Mouse (Mus musculus): Measurements from ENCODE around the gene Crybg2. TPM values are rescaled to one million over a fixed set of nuclear protein-coding genes. Genes with fewer than 3 reads are reported as not detected.

The Crybg2 gene
- total RNA-seq, 2 experiments from 2014 or later = 2.7 to 3.0 TPM

GRCm38 (mm10) chr4:134065431-134066004, 4.9 kb downstream of the Crybg2 start:
- TF ChIP-seq CTCF (conservative IDR thresholded peaks at IDR 0.05) = no peak
- H3K27ac ChIP-seq = no peak overlapping the region
- no peak overlapping the region for H3K4me3 ChIP-seq
- no peak for DNase-seq (ENCODE audit: low spot score in 2 of 2)

GRCm38 (mm10) chr4:134067383-134067782, 6.8 kb downstream of the Crybg2 start:
- TF ChIP-seq CTCF (conservative IDR thresholded peaks at IDR 0.05) = no peak
- Histone ChIP-seq H3K4me3 (no peak overlapping the region), H3K27ac (no peak overlapping the region)
- DNase-seq (ENCODE audit: low spot score in 2 of 2) = no peak

- no peak for DNase-seq (ENCODE audit: low spot score in 2 of 2)
- Histone ChIP-seq H3K4me3 (no peak overlapping the region), H3K27ac (no peak overlapping the region)
- no peak for TF ChIP-seq CTCF (conservative IDR thresholded peaks at IDR 0.05)
Measured at GRCm38 (mm10) chr4:134067833-134068544, 7.4 kb downstream of the Crybg2 start.

GRCm38 (mm10) chr4:134068793-134069580, 8.4 kb downstream of the Crybg2 start:
- Histone ChIP-seq H3K4me3 (no peak overlapping the region), H3K27ac (no peak overlapping the region)
- DNase-seq (ENCODE audit: low spot score in 2 of 2) = no peak
- no peak for TF ChIP-seq CTCF (conservative IDR thresholded peaks at IDR 0.05)

- TF ChIP-seq CTCF (conservative IDR thresholded peaks at IDR 0.05) = peak; percentile 73
- no peak overlapping the region for H3K4me3 ChIP-seq
- peak in 1 of 2 experiments; percentile 32 for DNase-seq (ENCODE audit: low spot score in 2 of 2)
- H3K27ac ChIP-seq = no peak overlapping the region
Measured at GRCm38 (mm10) chr4:134078694-134079093, 18.1 kb downstream of the Crybg2 start.

- DNase-seq (ENCODE audit: low spot score in 2 of 2) = no peak
- no peak overlapping the region for H3K4me3 ChIP-seq
- no peak for TF ChIP-seq CTCF (conservative IDR thresholded peaks at IDR 0.05)
- H3K27ac ChIP-seq = no peak overlapping the region
Measured at GRCm38 (mm10) chr4:134080674-134081073, 20.1 kb downstream of the Crybg2 start.

GRCm38 (mm10) chr4:134081730-134082386, 21.2 kb downstream of the Crybg2 start:
- peak; percentile 37 to 45 for DNase-seq (ENCODE audit: low spot score in 2 of 2)
- TF ChIP-seq CTCF (conservative IDR thresholded peaks at IDR 0.05) = no peak
- H3K4me3 ChIP-seq = peak overlapping the region; percentile 59
- H3K27ac ChIP-seq = no peak overlapping the region

- H3K4me3 ChIP-seq = peak overlapping the region; percentile 59
- no peak for DNase-seq (ENCODE audit: low spot score in 2 of 2)
- TF ChIP-seq CTCF (conservative IDR thresholded peaks at IDR 0.05) = no peak
- H3K27ac ChIP-seq = no peak overlapping the region
Measured at GRCm38 (mm10) chr4:134082460-134082859, 21.8 kb downstream of the Crybg2 start.

- H3K27ac ChIP-seq = no peak overlapping the region
- H3K4me3 ChIP-seq = no peak overlapping the region
- no peak for DNase-seq (ENCODE audit: low spot score in 2 of 2)
- peak; percentile 42 for TF ChIP-seq CTCF (conservative IDR thresholded peaks at IDR 0.05)
Measured at GRCm38 (mm10) chr4:134084999-134085398, 24.4 kb downstream of the Crybg2 start.

- peak; percentile 85 for TF ChIP-seq CTCF (conservative IDR thresholded peaks at IDR 0.05)
- peak in 1 of 2 experiments; percentile 33 for DNase-seq (ENCODE audit: low spot score in 2 of 2)
- no peak overlapping the region for H3K4me3 ChIP-seq
- H3K27ac ChIP-seq = no peak overlapping the region
Measured at GRCm38 (mm10) chr4:134087412-134087811, 26.8 kb downstream of the Crybg2 start.

GRCm38 (mm10) chr4:134089029-134089428, 28.4 kb downstream of the Crybg2 start:
- no peak for DNase-seq (ENCODE audit: low spot score in 2 of 2)
- Histone ChIP-seq H3K4me3 (no peak overlapping the region), H3K27ac (no peak overlapping the region)
- no peak for TF ChIP-seq CTCF (conservative IDR thresholded peaks at IDR 0.05)

- no peak for DNase-seq (ENCODE audit: low spot score in 2 of 2)
- Histone ChIP-seq H3K27ac (no peak overlapping the region), H3K4me3 (no peak overlapping the region)
- TF ChIP-seq CTCF (conservative IDR thresholded peaks at IDR 0.05) = 0 out of 2 replicates have a peak, but pooled peaks have one; percentile 15
Measured at GRCm38 (mm10) chr4:134090521-134091224, 30.1 kb downstream of the Crybg2 start.
